Mouse (Mus musculus) liver, postnatal 0 days (tissue): Measurements from ENCODE around the gene Mettl3. TPM values are rescaled to one million over a fixed set of nuclear protein-coding genes. Genes with fewer than 3 reads are reported as not detected.

Experiments used
- ATAC-seq: fragments of 200-750 bp; cut with Nextera tagmentation; 2 replicates; pipeline ENCODE4 v1.8.0; 2017; ENCODE audit warnings: mild to moderate bottlenecking, moderate library complexity
- DNase-seq: peaks from one replicate; pipeline ENCODE4 v3.0.0-alpha.2; 2016
- H3K27ac ChIP-seq: fragments of 300-500 bp; sonication (generic); 2 replicates; pipeline ENCODE4 v1.5.1; 2014; ENCODE audit warnings: antibody characterized with exemption, moderate library complexity, mild to moderate bottlenecking, low read depth
- H3K27me3 ChIP-seq: fragments of 300-500 bp; sonication (generic); 2 replicates; pipeline ENCODE4 v1.6.1; 2014; ENCODE audit warnings: low read length, control low read depth, mixed read lengths; ENCODE audit not compliant: insufficient read depth
- H3K36me3 ChIP-seq: fragments of 300-500 bp; sonication (generic); replicated peaks from 2 replicates; pipeline ENCODE4 v1.6.1; 2014; ENCODE audit warnings: mild to moderate bottlenecking, control low read depth, low read length, moderate library complexity, mixed read lengths; ENCODE audit not compliant: insufficient read depth
- H3K4me1 ChIP-seq: fragments of 300-500 bp; sonication (generic); 2 replicates; pipeline ENCODE4 v1.6.1; 2014; ENCODE audit warnings: antibody characterized with exemption, mild to moderate bottlenecking, control low read depth; ENCODE audit not compliant: insufficient read depth
- H3K4me2 ChIP-seq: fragments of 300-500 bp; sonication (generic); 2 replicates; pipeline ENCODE4 v1.6.1; 2014; ENCODE audit warnings: low read depth, mild to moderate bottlenecking, low read length, moderate library complexity, mixed read lengths
- H3K4me3 ChIP-seq: fragments of 300-500 bp; sonication (generic); 2 replicates; pipeline ENCODE4 v1.5.1; 2014; ENCODE audit warnings: low read depth, low read length
- H3K9ac ChIP-seq: fragments of 300-500 bp; sonication (generic); replicated peaks from 2 replicates; pipeline ENCODE4 v1.6.1; 2014; ENCODE audit warnings: mild to moderate bottlenecking, moderate library complexity
- H3K9me3 ChIP-seq: fragments of 300-500 bp; sonication (generic); 2 replicates; pipeline ENCODE4 v1.6.1; 2016; ENCODE audit warnings: mild to moderate bottlenecking, control low read depth, low read length, mixed read lengths
- CTCF ChIP-seq: sonication (generic); IDR thresholded peaks from 2 replicates; pipeline ENCODE4 v1.5.1; 2016; ENCODE audit warnings: antibody characterized with exemption, low read depth
- EP300 ChIP-seq: IDR thresholded peaks from 2 replicates; pipeline ENCODE4 v1.6.1; 2016; ENCODE audit warnings: antibody characterized with exemption, low read depth, mild to moderate bottlenecking
- WGBS: fragments of 180-500 bp; shearing (Covaris S2); extraction: QIAGEN DNeasy Blood & Tissue Kit; methylation state at CpG from one replicate; pipeline ENCODE4 v1.1.7; 2014; ENCODE audit not compliant: insufficient replicate concordance; 5-methylcytosine and 5-hydroxymethylcytosine counted together
- polyA plus RNA-seq: library from polyadenylated mRNA; unstranded; fragments of >200 nt; fragmentation: Nextera tagmentation; extraction: Ambion mirVana; gene quantifications from 2 replicates; pipeline ENCODE4 v1.2.1, GENCODE M21; 2015

Gene Mettl3
- polyA plus RNA-seq, 1 experiment from 2014 or later = 8.1 TPM

- no peaks in the 10 kb centered on the region for H3K9me3 ChIP-seq
- peaks cover 3% of the 10 kb centered on the region; the same call in 1 of the 2 replicates for H3K36me3 ChIP-seq
- H3K9ac ChIP-seq = peak within 1 kb of the TSS; percentile 91
- peak within 1 kb of the TSS; percentile 73 for H3K4me2 ChIP-seq
- peak; percentile 100 for TF ChIP-seq CTCF
- no peak; the same call in 1 of the 2 replicates for TF ChIP-seq EP300
- peak; percentile 95 for ATAC-seq
- H3K27me3 ChIP-seq = no peaks in the 10 kb centered on the region
- H3K27ac ChIP-seq = peak within 1 kb of the TSS; percentile 95
- under 1% methylated on average over 60 of the region's 66 CpGs for WGBS
- DNase-seq = peak; percentile 99
- peaks cover 6% of the 10 kb centered on the region for H3K4me1 ChIP-seq
- peak within 1 kb of the TSS; percentile 96 for H3K4me3 ChIP-seq
Measured at GRCm38 (mm10) chr14:52278932-52279746, 25.8 kb downstream of the Mettl3 start, which contains the start of the genes Tox4 and Rab2b. Tox4 (plus strand) TSS chr14:52279146. Rab2b (minus strand) TSS chr14:52279545.

GRCm38 (mm10) chr14:52277210-52277609, 27.7 kb downstream of the Mettl3 start:
- ATAC-seq (no peak), DNase-seq (no peak)
- H3K4me1 ChIP-seq = peaks cover 6% of the 10 kb centered on the region
- H3K4me3 ChIP-seq = no peak overlapping the region
- no peak overlapping the region for H3K9ac ChIP-seq
- H3K4me2 ChIP-seq = no peak overlapping the region
- 0 out of 2 replicates have a peak, but pooled peaks cover 6% of the 10 kb centered on the region for H3K36me3 ChIP-seq
- no peak overlapping the region for H3K27ac ChIP-seq
- TF ChIP-seq EP300 (no peak), CTCF (no peak)
- H3K9me3 ChIP-seq = no peaks in the 10 kb centered on the region
- 87% methylated on average over 4 of the region's 4 CpGs for WGBS
- no peaks in the 10 kb centered on the region for H3K27me3 ChIP-seq

- ATAC-seq = no peak
- H3K4me1 ChIP-seq = no peaks in the 10 kb centered on the region
- WGBS = 63% methylated on average over 3 of the region's 3 CpGs
Measured at GRCm38 (mm10) chr14:52272781-52273180, 32.1 kb downstream of the Mettl3 start.

GRCm38 (mm10) chr14:52257484-52258213, 47.3 kb downstream of the Mettl3 start, which contains the start of gene Chd8:
Chd8 (minus strand) TSS chr14:52257780.
- Histone ChIP-seq H3K4me3 (peak within 1 kb of the TSS; percentile 96), H3K9me3 (no peaks in the 10 kb centered on the region), H3K4me1 (peaks cover 14% of the 10 kb centered on the region), H3K4me2 (peak within 1 kb of the TSS; percentile 87), H3K27me3 (no peaks in the 10 kb centered on the region), H3K27ac (peak within 1 kb of the TSS; percentile 94), H3K9ac (peak within 1 kb of the TSS; percentile 91), H3K36me3 (no peaks in the 10 kb centered on the region)
- ATAC-seq = peak; percentile 100
- TF ChIP-seq EP300 = peak; percentile 59; the same call in 1 of the 2 replicates
- peak; percentile 96 for TF ChIP-seq CTCF
- DNase-seq = peak; percentile 98
- WGBS = under 1% methylated on average over 53 of the region's 54 CpGs

More at GRCm38 (mm10) chr14:52272781-52273180, 32.1 kb downstream of the Mettl3 start:
- H3K27me3 ChIP-seq = no peaks in the 10 kb centered on the region
- no peak overlapping the region for H3K4me3 ChIP-seq
- no peak overlapping the region for H3K9ac ChIP-seq
- no peak for DNase-seq
- no peaks in the 10 kb centered on the region for H3K9me3 ChIP-seq
- no peak overlapping the region for H3K27ac ChIP-seq
- TF ChIP-seq EP300 = no peak
- TF ChIP-seq CTCF = no peak
- H3K4me2 ChIP-seq = no peak overlapping the region
- H3K36me3 ChIP-seq = 0 out of 2 replicates have a peak, but pooled peaks cover 9% of the 10 kb centered on the region

- TF ChIP-seq CTCF (no peak), EP300 (no peak)
- peaks cover 14% of the 10 kb centered on the region for H3K4me1 ChIP-seq
- H3K4me2 ChIP-seq = peak overlapping the region; percentile 87
- no peaks in the 10 kb centered on the region for H3K27me3 ChIP-seq
- ATAC-seq (no peak), DNase-seq (no peak)
- 3% methylated on average over 18 of the region's 18 CpGs for whole genome bisulfite sequencing
- H3K9me3 ChIP-seq = no peaks in the 10 kb centered on the region
- H3K9ac ChIP-seq = peak overlapping the region; percentile 91
- no peaks in the 10 kb centered on the region for H3K36me3 ChIP-seq
- peak overlapping the region; percentile 94 for H3K27ac ChIP-seq
- H3K4me3 ChIP-seq = peak overlapping the region; percentile 96
Measured at GRCm38 (mm10) chr14:52256311-52257175, 48.4 kb downstream of the Mettl3 start.
